Mouse (Mus musculus): ENCODE measurements around the gene Shroom3. TPM values are rescaled to one million over a fixed set of nuclear protein-coding genes. Genes with fewer than 3 reads are reported as not detected.

Shroom3 gene
- 6.0 and 6.4 TPM in 2 replicates for polyA plus RNA-seq (2015; fragmentation: Nextera tagmentation; extraction: Ambion mirVana)

DNA sequence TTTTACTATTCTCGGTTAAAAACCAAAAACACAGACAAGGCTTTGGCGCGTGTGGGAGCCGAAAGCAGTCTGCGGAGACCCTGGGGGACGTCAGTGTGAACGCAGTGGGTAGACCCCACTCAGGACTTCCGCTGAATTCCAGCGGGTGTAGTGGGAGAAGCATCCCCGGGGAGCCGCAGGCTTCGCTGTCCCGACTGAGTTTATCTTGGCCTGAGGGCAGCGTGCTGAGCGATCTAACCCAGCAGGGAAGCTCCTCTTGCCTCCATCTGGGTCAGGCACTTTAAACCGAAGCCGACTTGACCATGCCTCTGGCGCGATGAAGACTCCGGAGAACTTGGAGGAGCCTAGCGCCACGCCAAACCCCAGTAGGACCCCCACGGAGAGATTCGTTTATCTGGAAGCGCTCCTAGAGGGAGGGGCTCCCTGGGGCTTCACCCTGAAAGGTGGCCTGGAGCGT lies at the start of gene Shroom3:
Gene Shroom3 (plus strand): TSS at position 85 of the 457 bp plus-strand sequence.
- peak within 1 kb of the TSS; percentile 45 for H3K4me3 ChIP-seq (ENCODE audit: low read length)
- H3K9me3 ChIP-seq (ENCODE audit: control insufficient read depth, low read length) = no peaks in the 10 kb centered on the region
- H3K4me2 ChIP-seq (ENCODE audit: low read depth, low read length) = peak within 1 kb of the TSS; percentile 64
- H3K27me3 ChIP-seq (replicated peaks; ENCODE audit: control insufficient read depth, insufficient read depth, low read length) = peaks cover 7% of the 10 kb centered on the region; the same call in 1 of the 2 replicates
- peak within 1 kb of the TSS; percentile 15; the same call in 1 of the 2 replicates for H3K27ac ChIP-seq (ENCODE audit: low read length)
- ATAC-seq = 0 out of 2 replicates have a peak, but pooled peaks have one; percentile 24
- WGBS = under 1% methylated on average over 26 of the region's 26 CpGs
- H3K36me3 ChIP-seq (ENCODE audit: control insufficient read depth, insufficient read depth, low read length) = no peaks in the 10 kb centered on the region
- H3K4me1 ChIP-seq (ENCODE audit: control insufficient read depth, insufficient read depth, low read length) = 0 out of 2 replicates have a peak, but pooled peaks cover 2% of the 10 kb centered on the region
- peak within 1 kb of the TSS; percentile 54 for H3K9ac ChIP-seq (ENCODE audit: low read depth, low read length)

DNA sequence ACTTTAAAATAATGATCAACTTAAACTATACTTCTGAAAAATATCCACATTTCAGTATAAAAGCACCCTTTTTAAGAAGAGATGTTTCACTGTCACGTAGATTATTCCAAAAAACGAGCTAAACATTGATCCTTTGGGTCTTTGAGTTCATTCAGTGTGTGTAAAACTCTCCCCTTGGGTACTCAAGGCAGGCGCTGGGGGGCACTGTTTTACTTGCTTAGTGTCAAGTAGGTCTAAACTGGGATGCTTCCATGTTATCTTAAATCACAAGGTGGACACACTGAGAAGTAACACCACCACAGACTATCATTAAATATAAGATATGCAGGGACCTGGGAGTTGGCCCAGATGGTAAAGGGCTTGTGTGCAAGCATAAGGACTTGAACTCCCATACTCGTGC lies 49.7 kb upstream of the Shroom3 start:
- no peak overlapping the region for H3K27ac ChIP-seq (ENCODE audit: low read length)
- H3K36me3 ChIP-seq (ENCODE audit: control insufficient read depth, insufficient read depth, low read length) = no peaks in the 10 kb centered on the region
- no peak for ATAC-seq
- WGBS = 63% methylated on average over 4 of the region's 4 CpGs
- H3K27me3 ChIP-seq (replicated peaks; ENCODE audit: control insufficient read depth, insufficient read depth, low read length) = no peaks in the 10 kb centered on the region
- H3K4me2 ChIP-seq (ENCODE audit: low read depth, low read length) = no peak overlapping the region
- no peak overlapping the region for H3K9ac ChIP-seq (ENCODE audit: low read depth, low read length)
- H3K4me3 ChIP-seq (ENCODE audit: low read length) = no peak overlapping the region
- H3K4me1 ChIP-seq (ENCODE audit: control insufficient read depth, insufficient read depth, low read length) = no peaks in the 10 kb centered on the region
- H3K9me3 ChIP-seq (ENCODE audit: control insufficient read depth, low read length) = no peaks in the 10 kb centered on the region

DNA sequence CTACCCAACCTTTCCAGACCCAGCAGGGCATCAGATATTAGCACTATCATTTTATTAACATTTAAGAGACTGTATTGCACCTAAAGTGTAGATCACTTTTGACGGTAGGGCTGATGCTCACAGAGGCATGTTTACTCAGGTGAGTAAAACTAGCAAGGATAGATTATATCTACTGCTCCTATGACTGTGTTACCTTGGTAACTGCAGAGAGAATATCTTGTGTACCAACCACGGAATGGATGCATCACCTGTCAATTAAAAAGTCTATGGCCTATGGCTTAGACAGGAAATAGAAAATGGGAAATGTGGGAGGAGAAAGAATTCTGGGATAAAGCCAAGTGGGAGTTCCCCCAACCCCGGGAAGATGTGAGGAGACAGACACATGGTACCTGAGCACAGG lies 48.3 kb upstream of the Shroom3 start:
- no peak for ATAC-seq
- H3K27ac ChIP-seq (ENCODE audit: low read length) = no peak overlapping the region
- H3K27me3 ChIP-seq (replicated peaks; ENCODE audit: control insufficient read depth, insufficient read depth, low read length) = no peaks in the 10 kb centered on the region
- H3K4me1 ChIP-seq (ENCODE audit: control insufficient read depth, insufficient read depth, low read length) = no peaks in the 10 kb centered on the region
- H3K36me3 ChIP-seq (ENCODE audit: control insufficient read depth, insufficient read depth, low read length) = no peaks in the 10 kb centered on the region
- no peak overlapping the region for H3K4me3 ChIP-seq (ENCODE audit: low read length)
- no peak overlapping the region for H3K4me2 ChIP-seq (ENCODE audit: low read depth, low read length)
- 65% methylated on average over 3 of the region's 3 CpGs for WGBS
- no peaks in the 10 kb centered on the region for H3K9me3 ChIP-seq (ENCODE audit: control insufficient read depth, low read length)
- H3K9ac ChIP-seq (ENCODE audit: low read depth, low read length) = no peak overlapping the region

DNA sequence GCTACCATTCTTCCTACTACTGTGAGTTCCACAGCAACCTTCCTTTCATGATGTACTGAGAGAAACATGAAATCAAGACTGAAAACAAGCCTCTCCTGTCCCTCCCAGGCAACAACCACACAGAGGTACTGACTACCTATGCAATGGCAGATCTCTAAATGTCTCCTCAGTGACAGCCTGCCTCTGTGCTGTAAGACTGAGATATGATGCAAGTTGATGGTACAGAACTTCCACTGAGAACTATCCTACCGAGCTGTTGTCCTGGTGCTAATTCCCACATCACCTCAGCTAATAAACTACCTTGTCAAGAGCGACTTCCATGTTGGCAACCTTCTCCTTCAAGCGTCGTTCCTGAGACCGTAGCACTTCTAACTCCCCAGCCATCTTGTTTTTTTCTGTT lies 47.3 kb upstream of the Shroom3 start:
- H3K4me1 ChIP-seq (ENCODE audit: control insufficient read depth, insufficient read depth, low read length) = no peaks in the 10 kb centered on the region
- H3K36me3 ChIP-seq (ENCODE audit: control insufficient read depth, insufficient read depth, low read length) = no peaks in the 10 kb centered on the region
- no peak overlapping the region for H3K4me2 ChIP-seq (ENCODE audit: low read depth, low read length)
- H3K27me3 ChIP-seq (replicated peaks; ENCODE audit: control insufficient read depth, insufficient read depth, low read length) = no peaks in the 10 kb centered on the region
- 87% methylated on average over 5 of the region's 5 CpGs for WGBS
- ATAC-seq = no peak
- no peak overlapping the region for H3K4me3 ChIP-seq (ENCODE audit: low read length)
- H3K9me3 ChIP-seq (ENCODE audit: control insufficient read depth, low read length) = no peaks in the 10 kb centered on the region
- H3K9ac ChIP-seq (ENCODE audit: low read depth, low read length) = no peak overlapping the region
- H3K27ac ChIP-seq (ENCODE audit: low read length) = no peak overlapping the region

DNA sequence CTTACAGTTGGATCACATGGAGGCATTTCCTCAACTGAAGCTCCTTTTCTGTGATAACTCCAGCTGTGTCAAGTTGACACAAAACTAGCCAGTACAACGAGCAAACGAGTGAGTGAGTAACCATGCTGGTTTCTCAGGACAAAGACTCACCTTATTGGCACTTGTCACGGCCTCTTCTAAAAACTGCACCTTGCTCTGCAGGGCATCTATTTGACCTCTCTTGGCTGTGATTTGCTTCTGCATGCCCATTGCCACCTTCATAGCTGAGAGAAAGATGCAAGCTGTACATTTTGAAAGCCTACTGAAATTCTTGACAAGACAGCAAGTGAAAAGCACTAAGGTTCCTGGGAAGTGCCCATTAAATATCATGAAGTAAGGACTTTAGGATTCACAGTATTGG lies 42.4 kb upstream of the Shroom3 start:
- WGBS = 89% methylated on average over 3 of the region's 3 CpGs
- no peaks in the 10 kb centered on the region for H3K27me3 ChIP-seq (replicated peaks; ENCODE audit: control insufficient read depth, insufficient read depth, low read length)

DNA sequence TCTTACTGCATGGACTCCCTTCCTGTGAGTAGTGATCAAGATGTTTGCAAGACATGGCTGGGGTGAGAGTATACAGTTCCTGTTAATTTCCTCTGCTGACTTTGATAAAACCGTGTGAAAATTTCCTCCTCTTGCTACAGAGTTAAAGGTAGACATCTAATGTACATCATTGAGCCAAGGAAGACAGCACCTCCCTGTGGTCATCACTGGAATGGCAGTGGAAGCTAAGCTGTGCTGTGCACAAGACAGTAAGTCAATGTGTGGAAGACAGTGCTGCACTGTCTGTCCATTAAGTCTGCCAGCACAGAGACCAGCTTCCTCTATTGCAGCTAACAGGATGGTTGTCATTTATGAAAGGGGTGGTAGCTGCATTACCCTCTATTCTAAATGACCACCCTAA lies 27.0 kb upstream of the Shroom3 start:
- no peaks in the 10 kb centered on the region for H3K9me3 ChIP-seq (ENCODE audit: control insufficient read depth, low read length)
- H3K27ac ChIP-seq (ENCODE audit: low read length) = no peak overlapping the region
- no peak overlapping the region for H3K4me3 ChIP-seq (ENCODE audit: low read length)
- no peaks in the 10 kb centered on the region for H3K36me3 ChIP-seq (ENCODE audit: control insufficient read depth, insufficient read depth, low read length)
- H3K27me3 ChIP-seq (replicated peaks; ENCODE audit: control insufficient read depth, insufficient read depth, low read length) = no peaks in the 10 kb centered on the region
- WGBS = 0% methylated on average over 1 of the region's 1 CpGs
- H3K9ac ChIP-seq (ENCODE audit: low read depth, low read length) = no peak overlapping the region
- no peaks in the 10 kb centered on the region for H3K4me1 ChIP-seq (ENCODE audit: control insufficient read depth, insufficient read depth, low read length)
- no peak overlapping the region for H3K4me2 ChIP-seq (ENCODE audit: low read depth, low read length)
- no peak for ATAC-seq

More for the DNA sequence above, 42.4 kb upstream of the Shroom3 start:
- no peak overlapping the region for H3K9ac ChIP-seq (ENCODE audit: low read depth, low read length)
- no peaks in the 10 kb centered on the region for H3K4me1 ChIP-seq (ENCODE audit: control insufficient read depth, insufficient read depth, low read length)
- H3K4me3 ChIP-seq (ENCODE audit: low read length) = no peak overlapping the region
- ATAC-seq = no peak
- H3K4me2 ChIP-seq (ENCODE audit: low read depth, low read length) = no peak overlapping the region
- no peaks in the 10 kb centered on the region for H3K36me3 ChIP-seq (ENCODE audit: control insufficient read depth, insufficient read depth, low read length)
- no peaks in the 10 kb centered on the region for H3K9me3 ChIP-seq (ENCODE audit: control insufficient read depth, low read length)
- no peak overlapping the region for H3K27ac ChIP-seq (ENCODE audit: low read length)

DNA sequence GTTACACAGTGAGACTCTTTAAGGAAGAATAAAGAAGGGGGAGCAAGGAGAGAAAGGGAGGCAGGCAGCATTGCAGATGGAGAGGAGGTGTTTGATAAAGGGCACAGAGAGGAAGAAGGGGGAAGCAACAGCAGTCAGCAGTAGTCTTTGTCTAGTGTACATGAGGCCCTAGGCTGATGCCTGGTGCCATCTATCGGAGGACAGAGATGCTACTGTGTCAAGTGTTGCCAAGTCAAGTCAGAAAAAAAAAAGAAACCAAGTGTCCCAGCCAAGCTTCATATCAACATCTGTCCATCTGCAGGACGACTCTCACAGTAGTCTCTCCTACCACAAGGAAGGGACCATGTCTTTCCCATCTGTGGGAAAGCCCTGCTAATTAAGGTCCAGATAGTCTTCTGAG lies 18.9 kb upstream of the Shroom3 start:
- 57% methylated on average over 2 of the region's 2 CpGs for WGBS
- H3K27me3 ChIP-seq (replicated peaks; ENCODE audit: control insufficient read depth, insufficient read depth, low read length) = no peaks in the 10 kb centered on the region

DNA sequence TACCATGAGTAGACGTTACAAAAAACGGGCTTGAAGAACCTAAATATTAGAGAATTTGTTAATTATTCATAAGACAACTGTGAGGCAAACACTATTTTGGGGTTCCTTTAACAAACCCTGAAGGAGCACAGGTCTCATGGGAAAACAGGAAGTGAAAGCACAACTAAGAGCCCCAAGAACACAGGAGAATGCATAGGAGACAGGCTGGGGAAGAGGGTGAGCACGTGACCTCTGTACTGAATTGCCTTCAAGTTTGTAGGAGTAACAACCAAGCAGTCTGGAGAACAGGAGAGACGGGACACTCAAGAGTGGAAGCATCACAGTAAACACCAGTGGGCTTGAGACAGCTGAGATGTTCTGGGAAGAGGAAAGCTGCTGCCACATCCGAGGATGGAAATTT lies 16.4 kb upstream of the Shroom3 start:
- Histone ChIP-seq H3K4me1 (ENCODE audit: control insufficient read depth, insufficient read depth, low read length) (no peaks in the 10 kb centered on the region), H3K36me3 (ENCODE audit: control insufficient read depth, insufficient read depth, low read length) (no peaks in the 10 kb centered on the region), H3K4me2 (ENCODE audit: low read depth, low read length) (no peak overlapping the region), H3K9ac (ENCODE audit: low read depth, low read length) (no peak overlapping the region), H3K27ac (ENCODE audit: low read length) (no peak overlapping the region), H3K27me3 (replicated peaks; ENCODE audit: control insufficient read depth, insufficient read depth, low read length) (no peaks in the 10 kb centered on the region), H3K4me3 (ENCODE audit: low read length) (no peak overlapping the region), H3K9me3 (ENCODE audit: control insufficient read depth, low read length) (no peaks in the 10 kb centered on the region)
- no peak for ATAC-seq
- WGBS = 76% methylated on average over 5 of the region's 5 CpGs

More for the DNA sequence above, 18.9 kb upstream of the Shroom3 start:
- no peak for ATAC-seq
- no peaks in the 10 kb centered on the region for H3K4me1 ChIP-seq (ENCODE audit: control insufficient read depth, insufficient read depth, low read length)
- no peak overlapping the region for H3K9ac ChIP-seq (ENCODE audit: low read depth, low read length)
- no peaks in the 10 kb centered on the region for H3K9me3 ChIP-seq (ENCODE audit: control insufficient read depth, low read length)
- no peak overlapping the region for H3K4me3 ChIP-seq (ENCODE audit: low read length)
- H3K36me3 ChIP-seq (ENCODE audit: control insufficient read depth, insufficient read depth, low read length) = no peaks in the 10 kb centered on the region
- no peak overlapping the region for H3K27ac ChIP-seq (ENCODE audit: low read length)
- H3K4me2 ChIP-seq (ENCODE audit: low read depth, low read length) = no peak overlapping the region

DNA sequence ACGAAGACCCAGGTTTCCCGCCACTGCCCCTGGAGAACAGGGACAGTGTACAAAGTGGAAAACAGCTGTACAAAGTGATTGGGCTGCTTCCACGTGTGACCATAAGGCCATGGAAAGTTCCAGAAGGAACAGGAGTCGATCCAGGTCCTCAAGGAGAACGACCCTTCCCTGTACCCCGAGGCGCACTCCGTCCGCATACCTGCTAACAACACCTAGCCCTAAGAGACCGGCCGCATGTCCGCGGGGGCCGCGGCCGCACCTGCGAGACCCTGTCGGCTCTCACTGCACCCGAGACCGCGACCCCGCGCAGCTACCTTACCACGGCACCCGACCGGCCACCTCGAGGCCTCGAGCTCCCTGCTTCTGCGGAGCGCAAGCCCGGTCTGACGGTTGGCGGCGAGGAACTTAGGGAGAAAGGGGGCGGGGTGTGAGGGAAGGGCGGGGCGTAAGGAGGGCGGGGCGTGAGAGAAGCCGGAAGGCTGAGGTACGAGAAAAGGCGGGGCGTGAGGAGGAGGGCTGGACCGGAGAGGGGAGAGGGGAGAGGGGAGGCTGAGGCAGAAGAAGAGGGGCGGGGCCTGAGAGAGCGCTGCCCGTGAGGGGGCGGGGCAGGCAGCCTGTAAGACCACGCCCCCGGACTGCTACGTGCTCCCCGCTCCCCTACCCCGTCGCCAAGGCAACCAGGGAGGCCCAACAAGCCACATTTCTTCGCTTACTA lies 8.2 kb upstream of the Shroom3 start, which contains the start of gene Ccdc158:
Gene Ccdc158 (minus strand): TSS at position 413 of the 715 bp plus-strand sequence.
- peak within 1 kb of the TSS; percentile 64 for H3K9ac ChIP-seq (ENCODE audit: low read depth, low read length)
- H3K36me3 ChIP-seq (ENCODE audit: control insufficient read depth, insufficient read depth, low read length) = no peaks in the 10 kb centered on the region
- ATAC-seq = peak; percentile 95
- peak within 1 kb of the TSS; percentile 94 for H3K4me2 ChIP-seq (ENCODE audit: low read depth, low read length)
- H3K4me3 ChIP-seq (ENCODE audit: low read length) = peak within 1 kb of the TSS; percentile 52
- no peaks in the 10 kb centered on the region for H3K27me3 ChIP-seq (replicated peaks; ENCODE audit: control insufficient read depth, insufficient read depth, low read length)
- 12% methylated on average over 48 of the region's 55 CpGs for WGBS
- H3K4me1 ChIP-seq (ENCODE audit: control insufficient read depth, insufficient read depth, low read length) = peaks cover 9% of the 10 kb centered on the region
- peak within 1 kb of the TSS; percentile 28; the same call in 1 of the 2 replicates for H3K27ac ChIP-seq (ENCODE audit: low read length)
- no peaks in the 10 kb centered on the region for H3K9me3 ChIP-seq (ENCODE audit: control insufficient read depth, low read length)

All from intestine, embryonic 16.5 days (tissue).